Mouse (Mus musculus): ENCODE results near the gene Phyhd1. TPM values are rescaled to one million over a fixed set of nuclear protein-coding genes. Genes with fewer than 3 reads are reported as not detected.

The Phyhd1 gene
- 10 to 100 TPM; 26.3 to 29.3 TPM for total RNA-seq (2021)

DNA sequence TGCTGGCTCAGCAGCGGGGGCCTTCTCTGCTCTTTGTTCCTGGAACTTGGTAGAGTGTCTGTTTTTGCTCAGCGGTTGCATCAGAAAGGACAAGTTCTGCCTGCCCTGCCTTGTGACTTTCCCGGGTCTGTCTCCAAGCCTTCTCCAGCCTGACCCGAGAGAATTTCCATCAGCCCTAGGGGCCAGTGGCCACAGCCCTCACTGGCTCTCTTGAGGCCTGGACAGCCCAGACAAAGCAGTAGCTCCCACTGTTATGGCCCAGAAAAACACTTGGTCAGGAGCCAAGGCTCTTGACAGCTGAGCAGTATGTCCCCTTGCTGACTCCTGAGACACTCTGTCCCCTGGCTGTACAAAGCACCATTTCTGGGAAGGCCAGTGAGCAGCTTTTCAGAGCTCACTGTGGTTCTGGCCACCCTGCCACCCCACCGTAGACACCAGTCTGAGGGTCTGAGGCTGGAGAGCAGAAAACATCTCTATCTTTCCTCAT lies at the start of gene Phyhd1:
Gene Phyhd1, plus strand, starts transcription at position 437 of the 487 bp plus-strand sequence.
- peak; percentile 90 to 92 for DNase-seq
- intact Hi-C loops (cut with DNase I), result loop anchor here (1.0 kb wide), 1 partner anchor 28 kb away; no protein-coding TSS in a partner anchor

DNA sequence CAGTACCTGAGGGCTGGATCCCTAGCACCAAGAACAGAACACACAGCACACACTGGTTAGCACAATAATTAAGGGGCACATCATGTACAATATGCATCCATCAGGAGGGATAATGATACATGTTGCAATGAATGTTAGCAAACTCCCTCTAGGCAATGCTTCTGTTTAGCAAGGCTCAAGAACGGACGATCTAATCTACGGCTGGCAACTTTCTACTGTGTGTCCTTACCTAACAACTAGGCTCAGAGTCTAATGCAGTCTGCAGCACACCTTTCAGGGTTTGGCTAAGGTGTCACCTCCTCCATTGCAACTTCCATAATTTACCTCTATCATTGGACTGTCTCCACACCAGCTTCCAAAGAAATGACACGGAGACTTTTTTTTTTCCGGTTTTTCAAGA lies 49.7 kb upstream of the Phyhd1 start:
- DNase-seq, result no peak
- intact Hi-C loops (cut with DNase I), result no loop called here

DNA sequence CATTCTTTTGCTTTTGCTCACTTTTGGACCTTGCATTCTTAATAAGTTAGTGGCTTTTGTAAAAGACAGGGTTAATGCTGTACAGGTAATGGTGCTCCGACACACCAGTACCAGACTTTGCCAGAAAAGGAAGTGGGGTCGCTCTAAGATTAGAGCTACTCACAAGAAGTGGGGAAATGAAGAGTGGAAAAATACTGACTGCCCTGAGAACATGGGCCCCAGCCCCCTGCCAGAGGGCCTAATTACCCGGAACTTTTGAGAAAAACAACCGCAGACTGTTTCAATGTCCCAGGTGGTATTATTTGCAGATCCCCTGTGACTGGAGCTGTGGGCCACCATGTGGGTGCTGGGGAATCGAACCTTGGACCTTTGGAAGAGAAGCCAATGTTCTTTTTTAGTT lies 30.4 kb upstream of the Phyhd1 start:
- intact Hi-C loops (cut with DNase I), result no loop called here
- DNase-seq, result no peak

DNA sequence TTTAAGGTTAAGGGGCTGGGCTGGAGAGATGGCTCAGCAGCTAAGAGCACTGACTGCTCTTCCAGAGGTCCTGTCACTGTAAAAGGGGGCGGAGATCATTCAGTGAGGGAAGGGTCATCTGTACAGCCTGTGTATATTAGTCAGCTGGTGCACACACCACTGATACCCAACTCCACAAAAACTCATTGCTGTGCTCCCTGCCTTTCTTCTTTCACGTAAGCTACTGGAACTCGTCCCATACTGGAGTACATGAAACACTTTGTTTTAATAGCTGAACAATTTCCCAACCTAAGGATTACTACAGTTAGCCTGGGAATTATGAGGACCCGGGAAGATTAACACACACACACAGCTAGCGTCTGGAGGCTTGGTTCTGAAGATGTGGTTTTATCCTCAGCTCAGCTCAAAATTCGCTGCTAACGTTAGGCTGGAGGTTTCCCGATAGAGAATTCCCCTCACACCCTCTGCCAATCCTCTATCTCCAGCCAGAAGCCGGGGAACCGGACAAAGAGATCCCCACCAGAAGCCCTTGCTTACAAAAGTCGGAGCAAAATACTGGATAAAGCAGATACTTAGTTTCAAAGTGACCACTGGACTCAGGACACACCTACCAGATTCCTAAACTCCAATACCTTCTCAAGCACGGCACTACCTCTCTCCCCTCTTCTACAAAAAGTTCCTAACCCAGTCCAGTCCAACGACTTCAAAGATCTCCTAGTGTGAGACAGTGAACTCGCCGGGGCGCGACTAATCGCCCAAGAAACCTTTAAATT lies 29.4 kb upstream of the Phyhd1 start:
- intact Hi-C loops (cut with DNase I), result loop anchor here (1.0 kb wide), 1 partner anchor 31 kb away; the partner anchor contains the start of gene Kyat1
- DNase-seq, result peak; percentile 48

DNA sequence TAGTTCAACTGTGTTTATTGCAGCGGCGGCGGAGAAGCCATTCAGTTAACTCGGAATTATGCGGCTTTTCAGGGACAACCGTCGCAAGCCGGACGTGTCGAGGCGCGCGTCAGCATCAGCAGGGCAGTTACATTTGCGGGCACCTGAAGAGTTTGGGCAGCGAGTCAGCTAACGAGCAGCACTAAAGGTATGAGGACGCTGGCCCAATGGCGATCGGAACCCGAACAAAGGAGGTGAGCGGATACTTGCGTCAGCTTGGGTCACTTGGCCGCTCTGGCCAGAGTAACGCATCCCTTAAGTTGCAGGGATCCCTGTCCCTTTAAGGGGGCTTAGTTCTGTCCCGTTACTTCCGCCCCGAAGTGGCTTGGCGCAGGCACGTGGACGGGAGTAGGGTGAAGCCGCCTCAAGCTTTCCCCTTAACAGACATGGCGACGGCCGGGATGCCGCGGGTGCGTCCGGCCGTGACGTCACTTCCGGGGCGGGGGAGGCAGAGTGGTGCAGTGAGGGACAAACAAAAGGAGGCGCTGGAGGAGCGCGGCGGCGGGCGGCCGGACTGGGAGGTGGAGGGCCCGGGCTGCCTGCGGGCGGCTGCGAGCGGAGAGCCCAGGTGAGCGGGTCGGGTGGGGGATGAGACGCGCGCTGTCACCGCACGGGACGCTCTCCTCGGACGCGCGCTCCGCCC lies 28.7 kb upstream of the Phyhd1 start, which contains the start of gene Lrrc8a:
Gene Lrrc8a, plus strand, starts transcription at position 517 of the 682 bp plus-strand sequence.
- intact Hi-C loops (cut with DNase I), result loop anchor here (1.0 kb wide), 1 partner anchor 32 kb away; the partner anchor contains the start of gene Kyat1

DNA sequence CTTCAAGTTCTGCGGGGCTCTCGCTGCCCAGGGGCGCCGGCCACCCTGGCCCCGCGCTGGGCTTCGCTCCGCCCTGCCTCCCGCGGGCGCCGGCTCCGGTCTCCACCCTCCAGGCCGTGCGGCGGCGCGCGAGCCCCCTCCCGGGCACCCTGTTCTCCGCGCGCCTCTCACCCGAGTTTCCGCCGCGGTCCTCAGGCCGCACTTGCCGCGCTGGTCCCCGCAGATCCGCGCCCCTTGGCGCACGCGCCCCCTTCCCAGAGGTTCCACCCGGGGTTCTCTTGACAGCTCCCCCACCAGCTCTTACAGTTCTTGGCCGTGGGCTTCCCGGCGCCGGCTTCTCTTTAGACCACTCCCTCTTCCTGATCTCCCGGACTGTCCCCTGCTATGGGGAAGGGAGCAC lies 28.1 kb upstream of the Phyhd1 start:
- intact Hi-C loops (cut with DNase I), result loop anchor here (1.0 to 2.0 kb wide), 3 partner anchors 28 to 59 kb away; partner anchors contain the start of genes Kyat1, Phyhd1 and Spout1
- DNase-seq, result peak; percentile 80 to 83

More for the DNA sequence above, 28.7 kb upstream of the Phyhd1 start, which contains the start of gene Lrrc8a:
- DNase-seq, result peak; percentile 100

DNA sequence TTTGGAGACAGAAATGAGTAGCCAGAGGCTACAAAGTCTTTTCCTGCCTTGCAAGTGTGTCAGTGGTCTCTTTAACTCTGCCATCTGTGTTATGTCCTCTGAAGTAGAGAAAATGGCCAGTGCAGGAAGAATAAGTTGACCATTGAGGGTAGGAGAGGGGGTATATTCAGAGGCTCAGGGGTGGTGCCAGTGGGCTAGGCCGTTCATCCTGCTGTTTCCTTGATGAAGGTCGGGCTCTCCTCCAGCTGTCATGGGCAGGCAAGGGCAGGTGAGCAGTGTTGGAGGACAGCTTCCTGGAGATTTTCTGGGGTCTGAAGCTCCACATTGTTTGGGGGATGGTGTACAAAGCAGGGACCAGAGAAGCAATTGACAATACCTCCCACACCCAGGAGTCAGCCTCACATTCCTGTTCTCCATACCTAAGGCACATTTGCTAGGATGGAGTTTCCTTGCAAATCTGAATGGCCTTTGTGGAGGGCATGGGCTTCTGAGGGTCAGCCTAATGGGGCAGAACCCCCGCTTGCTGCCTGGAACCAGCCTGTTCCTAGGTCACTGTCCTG lies 27.0 kb upstream of the Phyhd1 start:
- no peak for DNase-seq
- intact Hi-C loops (cut with DNase I), result loop anchor here (1.0 to 2.0 kb wide), 2 partner anchors 27 to 60 kb away; partner anchors contain the start of genes Phyhd1 and Spout1

DNA sequence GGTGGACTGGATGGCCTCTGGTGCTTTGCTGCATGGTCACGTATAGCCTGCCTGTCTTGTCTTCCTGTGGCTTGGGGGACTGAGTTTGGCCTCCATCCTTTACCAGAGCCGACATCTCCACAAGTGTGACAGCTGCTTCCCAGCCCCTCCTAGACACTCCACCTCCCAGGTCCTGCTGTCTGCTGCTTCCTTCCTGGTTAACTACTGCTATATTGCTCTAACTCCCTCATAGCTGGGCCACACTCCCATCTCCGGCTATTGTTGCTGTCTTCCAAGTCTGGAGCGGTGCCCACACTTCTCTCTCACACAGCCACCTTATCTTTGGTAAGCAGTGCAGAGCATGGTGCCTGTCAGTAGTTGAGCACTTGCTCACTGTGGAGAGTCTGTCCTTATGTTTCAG lies 26.2 kb upstream of the Phyhd1 start:
- intact Hi-C loops (cut with DNase I), result loop anchor here (2.0 kb wide), 1 partner anchor 61 kb away; the partner anchor contains the start of gene Spout1
- peak; percentile 82 to 85 for DNase-seq

DNA sequence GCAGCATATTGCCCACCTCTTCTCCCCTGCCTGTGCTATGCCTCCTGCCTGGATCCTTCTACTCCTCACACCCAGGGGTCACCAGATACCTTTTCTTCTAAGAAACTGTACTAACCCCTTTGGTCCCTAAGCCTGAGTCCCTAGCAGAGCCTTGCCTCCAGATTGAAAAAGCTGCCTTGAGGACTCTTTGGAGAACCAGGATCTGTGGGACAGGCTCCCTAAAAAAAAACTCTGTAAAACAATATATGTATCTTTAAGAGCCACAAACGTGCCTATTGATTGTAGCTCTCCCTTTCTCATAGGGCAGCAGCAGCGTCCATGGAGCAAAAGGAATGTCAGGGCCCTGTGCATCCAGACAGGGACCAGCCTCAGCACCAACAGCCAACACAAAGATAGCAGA lies 25.7 kb upstream of the Phyhd1 start, which contains the start of gene Gm28035:
Gene Gm28035, plus strand, starts transcription at position 301 of the 400 bp plus-strand sequence.
- DNase-seq, result no peak
- intact Hi-C loops (cut with DNase I), result no loop called here

DNA sequence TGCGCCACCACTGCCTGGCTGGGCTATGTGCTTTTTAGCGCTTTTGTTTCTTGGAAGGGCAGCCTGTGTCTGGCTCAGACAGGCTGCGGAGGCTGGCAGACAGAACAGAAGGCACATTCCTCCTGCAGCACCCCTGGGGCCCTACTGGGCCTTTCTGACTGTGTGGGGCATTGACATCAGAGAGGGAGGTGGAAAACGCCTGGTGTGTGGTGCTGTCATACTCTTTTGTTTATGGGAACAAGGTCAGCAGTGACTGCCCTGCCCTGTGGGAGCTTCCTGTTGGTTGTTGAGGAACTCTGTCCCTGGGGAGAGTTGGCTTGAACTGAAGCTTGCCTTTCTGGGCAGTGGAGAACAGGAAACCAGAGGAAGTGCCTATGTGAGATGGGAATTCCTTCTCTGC lies 23.5 kb upstream of the Phyhd1 start:
- intact Hi-C loops (cut with DNase I), result loop anchor here (1.0 kb wide), 1 partner anchor 16 kb away; no protein-coding TSS in a partner anchor
- peak; percentile 84 to 85 for DNase-seq

DNA sequence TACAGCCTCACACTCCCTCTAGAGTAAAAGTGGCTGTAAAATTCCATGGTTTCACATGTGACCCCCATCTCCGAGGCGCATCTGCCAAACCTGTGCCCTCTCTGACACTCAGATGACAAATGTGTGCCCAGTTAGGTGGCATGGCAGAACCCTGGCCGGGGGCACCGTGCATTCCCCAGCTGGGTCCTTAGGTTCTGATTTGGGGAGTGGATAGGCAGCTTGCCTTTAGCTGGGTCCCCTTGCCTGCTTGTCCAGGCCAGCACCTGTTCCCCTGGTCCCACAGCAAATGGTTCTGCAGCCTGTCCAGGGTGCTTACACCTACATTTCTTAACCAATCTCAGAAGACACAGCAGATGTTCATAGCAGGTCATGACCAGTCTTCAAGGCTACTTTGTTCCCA lies 22.6 kb upstream of the Phyhd1 start:
- peak in 1 of 2 experiments; percentile 6 for DNase-seq
- intact Hi-C loops (cut with DNase I), result no loop called here

DNA sequence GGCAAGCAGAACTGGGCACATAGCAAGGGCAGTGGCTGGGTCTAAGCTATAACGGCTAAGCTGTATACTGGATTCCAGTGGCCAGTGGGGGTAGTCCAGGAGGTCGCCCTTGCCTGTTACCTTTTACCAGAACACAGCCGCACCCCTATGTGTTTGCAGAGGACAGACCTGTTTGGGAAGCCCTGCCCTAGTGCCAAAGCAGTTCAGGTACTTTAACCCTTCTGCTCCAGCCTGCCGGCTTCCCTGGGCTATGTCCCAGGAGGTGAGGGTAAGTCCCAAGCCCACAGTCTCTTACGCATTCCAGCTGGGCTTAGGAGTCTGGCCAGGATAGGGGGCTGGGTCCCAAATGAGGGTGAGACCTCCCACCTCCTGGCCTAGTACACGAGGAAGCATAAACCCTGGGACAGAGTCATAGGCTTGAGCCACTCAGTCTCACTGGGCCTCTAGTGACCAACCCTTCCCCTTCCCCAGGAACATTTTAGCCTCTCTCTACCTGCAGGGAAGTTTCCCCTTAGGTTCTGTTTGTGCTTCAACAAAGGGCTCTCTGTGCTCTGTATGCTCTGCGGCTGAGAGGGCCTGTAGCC lies 21.3 kb upstream of the Phyhd1 start:
- intact Hi-C loops (cut with DNase I), result no loop called here
- peak in 1 of 2 experiments; percentile 15 for DNase-seq

DNA sequence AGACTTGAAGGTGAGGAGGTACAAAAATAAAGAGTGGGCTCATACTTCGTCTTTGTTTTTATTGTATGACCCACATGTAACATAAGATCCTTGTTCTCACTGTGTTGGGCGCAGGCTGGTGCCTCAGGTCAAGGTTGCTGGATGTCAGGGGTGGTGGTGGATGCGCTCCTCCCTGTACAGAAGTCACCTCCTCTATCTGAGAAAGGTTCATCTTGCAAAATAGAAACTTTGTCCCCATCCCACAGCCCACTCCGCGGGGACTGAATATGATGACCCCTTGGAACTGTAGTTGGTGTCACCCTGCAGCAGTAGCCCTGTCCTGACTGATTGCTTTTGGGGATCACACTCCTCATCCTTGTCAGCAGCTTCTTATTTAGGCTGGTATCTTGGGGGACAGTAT lies 19.0 kb upstream of the Phyhd1 start:
- intact Hi-C loops (cut with DNase I), result no loop called here
- no peak for DNase-seq

DNA sequence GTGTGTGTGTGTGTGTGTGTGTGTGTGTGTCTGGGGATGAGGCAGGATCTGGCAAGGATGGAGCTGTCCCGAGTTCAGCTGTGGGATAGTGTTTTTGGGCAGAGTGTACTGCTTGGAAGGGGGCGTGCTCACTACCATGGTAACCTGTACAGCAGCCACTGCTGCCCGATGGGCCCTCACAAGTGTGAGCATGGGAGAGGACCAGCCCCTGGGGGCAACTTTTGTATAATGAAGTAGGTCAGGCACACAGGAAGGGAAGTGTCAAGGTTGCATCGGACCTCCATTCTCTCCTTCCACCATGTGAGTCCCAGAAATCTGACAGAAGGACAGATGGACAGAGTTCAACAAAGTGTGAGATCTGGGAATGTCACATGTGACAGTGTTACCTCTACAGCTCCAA lies 18.3 kb upstream of the Phyhd1 start:
- peak in 1 of 2 experiments; percentile 11 for DNase-seq
- intact Hi-C loops (cut with DNase I), result no loop called here

DNA sequence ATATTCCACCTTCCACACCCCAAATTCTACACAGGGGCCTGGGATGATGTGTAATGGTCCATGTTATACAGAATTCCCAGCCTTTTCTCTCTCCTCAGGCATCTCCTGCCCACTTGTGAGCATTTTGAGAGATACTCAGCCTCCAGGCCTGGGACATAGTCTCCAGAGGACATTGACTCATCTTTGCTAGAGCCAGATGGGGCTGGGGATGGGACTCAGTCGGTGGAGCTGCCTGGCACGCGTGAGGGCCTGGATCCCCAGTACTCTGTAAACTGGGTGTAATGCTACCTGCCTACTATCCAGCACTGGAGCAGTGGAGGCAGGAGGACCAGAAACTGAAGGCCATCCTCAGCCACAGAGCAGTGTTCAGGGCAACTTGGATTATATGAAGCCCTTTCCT lies 16.8 kb upstream of the Phyhd1 start:
- intact Hi-C loops (cut with DNase I), result no loop called here
- DNase-seq, result no peak

DNA sequence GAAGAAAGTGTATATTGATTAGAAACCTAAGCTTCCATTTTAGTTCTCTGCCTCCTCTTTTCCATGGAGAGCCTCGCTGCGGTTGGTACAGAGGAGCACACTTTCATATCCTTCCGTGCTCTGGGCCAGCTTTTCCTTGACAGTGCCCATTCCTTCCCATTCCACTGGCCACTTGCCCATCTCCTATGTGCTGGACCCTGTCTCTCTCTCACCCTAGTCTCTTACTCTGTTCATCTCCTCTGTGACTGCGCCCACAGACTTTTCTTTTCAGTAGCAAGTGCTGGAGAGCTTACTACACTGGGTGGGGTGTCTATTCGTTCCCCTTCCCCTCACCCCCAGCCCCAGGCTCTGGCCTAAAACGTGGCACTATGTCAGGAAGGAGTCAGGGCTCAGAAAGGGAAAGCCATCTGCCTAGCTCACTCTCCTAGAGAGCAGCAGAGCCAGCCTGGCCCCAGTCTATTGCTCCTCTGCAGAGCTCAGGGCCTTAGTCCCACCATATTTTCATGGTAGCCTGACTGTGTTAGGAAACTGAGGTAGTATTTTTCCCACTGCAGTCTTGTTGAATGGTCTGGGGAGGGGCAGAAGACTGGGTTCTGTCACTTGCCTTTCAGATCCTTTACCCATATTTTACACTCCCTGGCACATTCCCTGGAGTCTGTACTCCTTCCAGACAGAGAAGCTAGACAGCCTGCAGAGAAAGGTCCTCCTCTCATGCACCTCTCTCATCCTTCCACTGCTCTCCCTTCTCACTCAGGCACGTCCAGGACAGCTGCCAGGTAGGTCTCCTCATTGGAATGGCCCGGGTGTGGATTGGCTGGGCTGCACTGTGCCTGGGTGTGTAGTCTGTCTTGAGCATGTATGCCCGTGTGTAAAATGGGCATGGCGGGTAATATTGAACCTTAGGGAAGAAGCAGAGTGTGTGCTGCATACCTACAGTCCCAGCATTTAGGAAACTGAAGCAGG lies 15.6 kb upstream of the Phyhd1 start:
- intact Hi-C loops (cut with DNase I), result no loop called here
- peak in 1 of 2 experiments; percentile 19 for DNase-seq

DNA sequence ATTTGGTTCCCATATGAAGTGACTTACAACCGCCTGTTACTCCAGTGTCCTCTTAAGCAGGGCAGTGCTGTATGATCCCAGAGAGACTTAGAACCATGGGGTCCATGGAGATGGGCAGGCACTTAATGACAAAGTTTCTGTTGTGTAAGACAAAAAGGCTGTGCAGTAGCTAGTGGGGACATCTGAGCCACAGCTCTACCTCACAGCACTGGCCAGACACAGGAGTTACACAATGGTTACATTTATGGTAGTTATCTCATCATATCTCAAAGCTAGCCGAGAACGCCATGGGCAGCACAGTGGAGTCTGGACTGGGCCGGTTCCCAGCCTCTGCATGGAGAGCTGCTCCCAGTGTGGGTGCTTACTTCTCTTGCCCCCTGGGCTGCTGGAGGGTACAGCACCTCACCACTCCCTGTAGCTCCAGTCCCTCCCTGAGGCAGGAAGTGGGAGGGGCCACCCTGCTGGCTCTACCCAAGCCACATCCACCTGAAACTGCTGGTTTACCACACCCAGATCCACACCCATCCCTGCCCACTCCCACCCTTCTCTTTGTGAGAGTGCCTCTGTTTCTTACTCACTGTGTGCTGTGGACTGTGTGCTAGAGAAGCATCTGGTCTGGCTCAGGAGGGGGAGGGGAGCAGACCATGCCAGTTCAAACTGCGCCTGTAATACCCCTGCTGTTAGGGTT lies 14.4 kb upstream of the Phyhd1 start:
- peak in 1 of 2 experiments; percentile 45 for DNase-seq
- intact Hi-C loops (cut with DNase I), result no loop called here

DNA sequence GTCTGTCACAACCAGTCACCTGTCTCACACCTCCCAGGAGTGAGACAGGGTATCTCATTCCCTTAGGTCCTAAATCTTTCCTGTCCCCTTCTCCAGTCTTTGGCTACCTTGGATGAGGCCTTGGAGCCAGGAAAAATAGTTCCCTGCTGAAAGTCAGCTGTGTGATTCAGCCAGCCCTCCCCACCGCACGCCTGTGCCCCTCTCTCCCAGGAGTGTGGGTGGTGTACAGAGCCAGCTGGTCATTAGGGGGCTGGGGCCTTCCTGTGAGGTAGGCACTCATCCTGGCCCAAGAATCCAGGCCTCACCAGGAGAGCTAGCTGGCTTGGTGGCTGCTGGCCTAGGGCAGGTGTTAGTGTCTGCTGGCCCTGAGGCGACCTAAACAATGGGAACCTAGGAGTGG lies 13.5 kb upstream of the Phyhd1 start:
- intact Hi-C loops (cut with DNase I), result no loop called here
- peak in 1 of 2 experiments; percentile 4 for DNase-seq

DNA sequence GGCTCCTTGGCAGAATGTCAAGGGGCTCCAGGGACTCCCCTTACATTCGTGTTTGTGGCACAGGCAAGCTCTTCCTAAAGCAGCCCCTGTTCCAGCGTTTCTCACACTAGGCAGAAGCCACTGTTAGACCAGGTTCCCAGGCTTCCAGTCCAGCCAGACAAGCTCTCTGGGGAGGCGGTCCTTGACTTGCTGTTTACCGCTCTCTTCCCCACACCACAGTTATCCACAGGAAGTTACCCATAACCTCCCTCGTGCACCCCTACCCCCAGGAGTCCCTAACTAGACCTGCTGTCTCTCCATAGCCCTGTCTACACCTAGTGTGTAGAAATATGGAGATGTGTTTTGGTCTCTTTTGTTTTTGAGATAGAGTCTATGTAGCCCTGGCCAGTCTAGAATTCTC lies 12.2 kb upstream of the Phyhd1 start:
- intact Hi-C loops (cut with DNase I), result no loop called here
- peak in 1 of 2 experiments; percentile 22 for DNase-seq

All from heart, postnatal 10 days (tissue).